Mouse (Mus musculus) heart, postnatal 0 days (tissue): ENCODE results near the gene Fam189a1.

Experiments
- CTCF ChIP-seq: IDR thresholded peaks from 2 replicates; pipeline ENCODE4 v1.5.1; 2016; ENCODE audit warnings: antibody characterized with exemption, control low read depth, low read depth
- EP300 ChIP-seq: IDR thresholded peaks from 2 replicates; pipeline ENCODE4 v1.6.1; 2016; ENCODE audit warnings: antibody characterized with exemption, low read depth

DNA sequence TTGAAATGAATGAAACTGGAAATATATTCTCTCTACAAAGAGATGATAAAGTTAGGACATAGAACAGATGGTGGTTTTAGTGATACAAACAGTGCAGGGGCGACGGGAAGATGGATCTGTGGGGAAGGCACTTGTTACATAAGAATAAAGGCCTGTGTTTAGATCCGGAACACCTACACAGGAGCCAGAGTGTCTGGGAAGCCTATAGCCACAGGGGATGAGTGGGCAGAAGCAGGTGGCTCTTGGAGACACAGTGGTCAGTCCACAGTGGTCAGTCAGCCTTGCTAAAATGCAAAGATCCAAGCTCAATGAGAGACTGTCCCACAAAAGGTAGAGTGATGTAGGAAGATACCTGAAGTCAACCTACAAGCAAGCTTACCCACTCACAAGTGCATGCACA, 32.6 kb downstream of the Fam189a1 start:
- TF ChIP-seq CTCF (no peak), EP300 (no peak)
